In genomic region chr12:108235976-108236555, GRCm38 (mm10) we compare ENCODE assay signal across 16 mouse cellular contexts. TPM values are rescaled to one million over a fixed set of nuclear protein-coding genes. Genes with fewer than 3 reads are reported as not detected.
A peak's percentile ranks its signal among the peaks of the same experiment; 100 is the strongest.
DNase-seq lines count a peak whose midpoint lies in the region; ATAC-seq and TF ChIP-seq lines count a peak whose summit lies in the region.
"Had no signal": no experiment of that assay in that cellular context is flagged by ENCODE, and none has a peak within 500 bp of the region (broad histone marks: within the 10 kb centered on the region; RNA-seq: fewer than 3 reads in every experiment).

No protein-coding gene starts in this region.

- H3K36me3 ChIP-seq in heart, embryonic 10.5 days = no peaks in the 10 kb centered on the region
- no peaks in the 10 kb centered on the region for H3K36me3 ChIP-seq in kidney, adult 2 months (ENCODE audit: control insufficient read depth, insufficient read depth, low read length)
- no peaks in the 10 kb centered on the region for H3K36me3 ChIP-seq in stomach, postnatal 0 days (ENCODE audit: control insufficient read depth, insufficient read depth, low read length)
- H3K36me3 ChIP-seq: hindbrain, embryonic 15.5 days; midbrain, embryonic 15.5 days had no signal

- H3K4me3 ChIP-seq in heart, embryonic 10.5 days = no peak overlapping the region
- no peak overlapping the region for H3K4me3 ChIP-seq in kidney, adult 2 months (ENCODE audit: insufficient read depth, low read depth, low read length)
- no peak overlapping the region for H3K4me3 ChIP-seq in stomach, postnatal 0 days (ENCODE audit: low read depth, low read length)
- H3K4me3 ChIP-seq: hindbrain, embryonic 15.5 days; layer of hippocampus, adult 2 months; midbrain, embryonic 15.5 days had no signal

- no peak for TF ChIP-seq POLR2A in kidney, adult 2 months (IDR thresholded peaks at IDR 0.05; ENCODE audit: low read depth, low read length)

- H3K4me1 ChIP-seq in heart, embryonic 10.5 days = peaks cover 98% of the 10 kb centered on the region
- peaks cover 53% of the 10 kb centered on the region for H3K4me1 ChIP-seq in kidney, adult 2 months (ENCODE audit: control insufficient read depth, insufficient read depth, low read length)
- H3K4me1 ChIP-seq in stomach, postnatal 0 days (replicated peaks; ENCODE audit: control insufficient read depth, insufficient read depth) = peaks cover 7% of the 10 kb centered on the region; the same call in 1 of the 2 replicates

- H3K4me2 ChIP-seq in stomach, postnatal 0 days (replicated peaks; ENCODE audit: low read depth) = no peak overlapping the region
- H3K4me2 ChIP-seq: hindbrain, embryonic 15.5 days; liver, embryonic 11.5 days; midbrain, embryonic 15.5 days had no signal

- H3K27me3 ChIP-seq in heart, embryonic 10.5 days (ENCODE audit: insufficient read depth, poor library complexity, severe bottlenecking) = no peaks in the 10 kb centered on the region
- H3K27me3 ChIP-seq in kidney, adult 2 months (replicated peaks; ENCODE audit: control insufficient read depth, insufficient read depth, low read length) = no peaks in the 10 kb centered on the region
- H3K27me3 ChIP-seq in stomach, postnatal 0 days (ENCODE audit: control insufficient read depth, insufficient read depth, low read length) = no peaks in the 10 kb centered on the region
- H3K27me3 ChIP-seq: hindbrain, embryonic 15.5 days; midbrain, embryonic 15.5 days had no signal

- no peak for TF ChIP-seq CTCF in kidney, adult 2 months (conservative IDR thresholded peaks at IDR 0.05; ENCODE audit: insufficient read depth, insufficient read length, low read depth, low read length)
- no peak for TF ChIP-seq CTCF in stomach, postnatal 0 days (IDR thresholded peaks at IDR 0.05; ENCODE audit: low read depth)

- no peak for DNase-seq in heart, embryonic 10.5 days (ENCODE audit: low spot score)
- DNase-seq in heart, adult 8-10 months (ENCODE audit: low spot score) = no peak
- no peak for DNase-seq in kidney, adult 2 months
- DNase-seq in kidney, adult 18-20 months = no peak
- DNase-seq in retina, postnatal 1 day = peak; percentile 55
- DNase-seq in retina, embryonic 14.5 days (ENCODE audit: low spot score) = no peak
- no peak for DNase-seq in stomach, postnatal 0 days (ENCODE audit: low spot score)
- DNase-seq in spleen, adult 12 weeks (ENCODE audit: low spot score) = no peak
- DNase-seq: cerebellum, adult 18-20 months; gastrocnemius, postnatal 25 days; lung, postnatal 10 days; thymus, postnatal 14 days had no signal

- H3K27ac ChIP-seq in heart, embryonic 10.5 days = peak overlapping the region; percentile 59; the same call in 1 of the 2 replicates
- H3K27ac ChIP-seq in kidney, adult 2 months (ENCODE audit: insufficient read depth, low read depth, low read length) = 0 out of 2 replicates have a peak overlapping the region, but pooled peaks have one; percentile 32
- H3K27ac ChIP-seq in stomach, postnatal 0 days (replicated peaks) = peak overlapping the region; percentile 71
- H3K27ac ChIP-seq: hindbrain, embryonic 15.5 days; layer of hippocampus, adult 2 months; midbrain, embryonic 15.5 days had no signal

- no peaks in the 10 kb centered on the region for H3K9me3 ChIP-seq in heart, embryonic 10.5 days
- no peaks in the 10 kb centered on the region for H3K9me3 ChIP-seq in stomach, postnatal 0 days (ENCODE audit: control insufficient read depth, low read length)
- H3K9me3 ChIP-seq: hindbrain, embryonic 15.5 days; midbrain, embryonic 15.5 days had no signal

- 74% methylated on average over 18 of the region's 18 CpGs for WGBS in heart, embryonic 10.5 days
- WGBS in kidney, adult 2 months = 34% methylated on average over 18 of the region's 18 CpGs
- WGBS in stomach, postnatal 0 days = 60% methylated on average over 18 of the region's 18 CpGs

- no peak for TF ChIP-seq EP300 in stomach, postnatal 0 days (optimal IDR thresholded peaks at IDR 0.05)

- ATAC-seq in stomach, postnatal 0 days (ENCODE audit: low FRiP score, low TSS enrichment) = no peak
- ATAC-seq: midbrain, embryonic 15.5 days had no signal

- H3K9ac ChIP-seq in stomach, postnatal 0 days (ENCODE audit: low read length) = no peak overlapping the region
- H3K9ac ChIP-seq: hindbrain, embryonic 15.5 days; midbrain, embryonic 15.5 days had no signal

RNA-seq across cellular contexts. Expression of gene Ccdc85c, which starts 39.2 kb away (rescaled TPM):
- polyA plus RNA-seq in heart, embryonic 10.5 days (2016; fragmentation: Nextera tagmentation; extraction: Ambion mirVana) = 5.7 and 6.7 TPM in 2 replicates
- total RNA-seq in heart, adult 8-10 months (2022) = 10 to 100 TPM; 38.2 to 46.2 (median 40.0) TPM
- polyA plus RNA-seq in kidney, adult 2 months (2012; rRNA removed) = 15.7 and 19.4 TPM in 2 replicates
- 6.7 and 7.0 TPM in 2 replicates for polyA plus RNA-seq in stomach, postnatal 0 days (2015; fragmentation: Nextera tagmentation; extraction: Ambion mirVana)

RNA-seq across cellular contexts. Expression of gene Ccnk, which starts 56.7 kb away (rescaled TPM):
- polyA plus RNA-seq in heart, embryonic 10.5 days (2016; fragmentation: Nextera tagmentation; extraction: Ambion mirVana) = 2.0 and 3.6 TPM in 2 replicates
- total RNA-seq in heart, adult 8-10 months (2022) = 10 to 100 TPM; 25.5 to 32.4 (median 31.1) TPM
- polyA plus RNA-seq in kidney, adult 2 months (2012; rRNA removed) = 11.4 and 12.6 TPM in 2 replicates
- polyA plus RNA-seq in stomach, postnatal 0 days (2015; fragmentation: Nextera tagmentation; extraction: Ambion mirVana) = 1.6 TPM in 2 replicates

RNA-seq across cellular contexts. Expression of gene Setd3, which starts 57.0 kb away (rescaled TPM):
- polyA plus RNA-seq in heart, embryonic 10.5 days (2016; fragmentation: Nextera tagmentation; extraction: Ambion mirVana) = 72.6 TPM in 2 replicates
- 100 to 1,000 TPM in 1 of 4 experiments, 10 to 100 TPM in 3; 88.6 to 103 (median 93.1) TPM for total RNA-seq in heart, adult 8-10 months (2022)
- 32.5 and 38.5 TPM in 2 replicates for polyA plus RNA-seq in kidney, adult 2 months (2012; rRNA removed)
- 54.5 and 56.2 TPM in 2 replicates for polyA plus RNA-seq in stomach, postnatal 0 days (2015; fragmentation: Nextera tagmentation; extraction: Ambion mirVana)
